Mouse (Mus musculus): ENCODE results near the gene Btd. TPM values are rescaled to one million over a fixed set of nuclear protein-coding genes. Genes with fewer than 3 reads are reported as not detected.
"Not testable (repeated sequence)": the region's sequence is repeated elsewhere in the genome, so short reads cannot be mapped to it uniquely, and the experiment has no call there.

The Btd gene
- 12.5 and 12.7 TPM in 2 replicates for polyA plus RNA-seq (2015; fragmentation: Nextera tagmentation; extraction: Ambion mirVana)

- H3K36me3 ChIP-seq (ENCODE audit: poor library complexity, severe bottlenecking) = no peaks in the 10 kb centered on the region
- peak within 1 kb of the TSS; percentile 65 for H3K4me3 ChIP-seq
- peak within 1 kb of the TSS; percentile 94 for H3K4me2 ChIP-seq
- H3K9ac ChIP-seq = peak within 1 kb of the TSS; percentile 71
- peak; percentile 98 for ATAC-seq
- peak within 1 kb of the TSS; percentile 59; the same call in 1 of the 2 replicates for H3K27ac ChIP-seq
- under 1% methylated on average over 30 of the region's 30 CpGs for WGBS
- no peaks in the 10 kb centered on the region for H3K9me3 ChIP-seq (replicated peaks)
- H3K4me1 ChIP-seq = peaks cover 16% of the 10 kb centered on the region
- H3K27me3 ChIP-seq = no peaks in the 10 kb centered on the region
Measured at GRCm38 (mm10) chr14:31640890-31641505, at the start of gene Btd, which contains the start of gene Hacl1. Gene Btd, plus strand, starts transcription at chr14:31641028. Gene Hacl1, minus strand, starts transcription at chr14:31641286.

DNA sequence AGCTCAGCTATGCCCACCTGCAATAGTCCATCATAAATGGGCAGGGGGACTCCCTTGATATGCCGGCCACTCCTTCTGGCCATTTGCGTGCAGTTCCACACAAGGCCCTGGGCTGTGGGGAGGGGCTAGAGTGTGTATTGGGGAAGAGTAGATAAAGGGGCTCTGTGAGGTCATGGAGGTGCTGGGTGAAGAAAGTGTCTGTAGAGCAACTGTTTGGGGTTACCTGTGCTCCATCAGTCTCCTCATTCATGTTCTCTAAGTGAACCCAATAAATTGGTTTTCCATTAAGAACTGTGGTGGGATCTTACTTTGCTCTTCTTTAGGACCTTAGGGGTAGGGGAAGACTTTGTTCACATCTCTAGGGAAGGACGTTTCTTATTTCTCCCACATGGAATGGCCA, 49.6 kb upstream of the Btd start, which contains the start of gene Colq:
Gene Colq, minus strand, starts transcription at position 101 of the 400 bp plus-strand sequence.
- Histone ChIP-seq H3K9ac (no peak within 1 kb of the TSS), H3K27me3 (no peaks in the 10 kb centered on the region), H3K4me3 (no peak within 1 kb of the TSS), H3K4me1 (no peaks in the 10 kb centered on the region), H3K27ac (no peak within 1 kb of the TSS), H3K36me3 (ENCODE audit: poor library complexity, severe bottlenecking) (no peaks in the 10 kb centered on the region), H3K9me3 (replicated peaks) (no peaks in the 10 kb centered on the region), H3K4me2 (no peak within 1 kb of the TSS)
- no peak for ATAC-seq
- WGBS = 92% methylated on average over 3 of the region's 3 CpGs

GRCm38 (mm10) chr14:31593036-31593435, 47.8 kb upstream of the Btd start:
- Histone ChIP-seq H3K36me3 (ENCODE audit: poor library complexity, severe bottlenecking) (no peaks in the 10 kb centered on the region), H3K9ac (no peak overlapping the region), H3K4me3 (no peak overlapping the region), H3K4me2 (no peak overlapping the region), H3K27me3 (no peaks in the 10 kb centered on the region), H3K27ac (no peak overlapping the region), H3K9me3 (replicated peaks) (no peaks in the 10 kb centered on the region), H3K4me1 (no peaks in the 10 kb centered on the region)
- ATAC-seq = no peak
- 89% methylated on average over 2 of the region's 2 CpGs for WGBS

DNA sequence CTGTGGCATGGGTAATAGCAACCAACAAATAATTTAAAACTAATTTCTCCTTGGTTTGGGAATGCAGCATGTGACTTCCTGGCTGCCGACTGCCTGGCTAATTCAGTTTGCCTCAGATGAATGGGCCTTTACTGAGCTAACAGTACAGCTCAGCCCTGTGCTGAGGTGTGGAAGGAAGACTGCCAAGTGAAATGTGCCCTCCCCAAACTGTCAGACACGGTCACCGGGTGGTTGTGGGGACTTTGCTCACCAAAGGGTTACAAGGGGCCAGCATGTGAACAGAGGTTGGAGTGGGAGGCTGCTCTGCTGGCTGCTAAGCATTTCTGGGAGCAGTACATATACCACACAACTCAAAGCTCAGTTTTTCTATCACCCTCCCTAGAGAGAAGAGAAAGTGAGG, 46.1 kb upstream of the Btd start:
- Histone ChIP-seq H3K9ac (no peak overlapping the region), H3K4me3 (no peak overlapping the region), H3K36me3 (ENCODE audit: poor library complexity, severe bottlenecking) (no peaks in the 10 kb centered on the region), H3K4me2 (no peak overlapping the region), H3K9me3 (replicated peaks) (no peaks in the 10 kb centered on the region), H3K4me1 (no peaks in the 10 kb centered on the region), H3K27me3 (no peaks in the 10 kb centered on the region), H3K27ac (no peak overlapping the region)
- ATAC-seq = no peak
- WGBS = 83% methylated on average over 3 of the region's 3 CpGs

DNA sequence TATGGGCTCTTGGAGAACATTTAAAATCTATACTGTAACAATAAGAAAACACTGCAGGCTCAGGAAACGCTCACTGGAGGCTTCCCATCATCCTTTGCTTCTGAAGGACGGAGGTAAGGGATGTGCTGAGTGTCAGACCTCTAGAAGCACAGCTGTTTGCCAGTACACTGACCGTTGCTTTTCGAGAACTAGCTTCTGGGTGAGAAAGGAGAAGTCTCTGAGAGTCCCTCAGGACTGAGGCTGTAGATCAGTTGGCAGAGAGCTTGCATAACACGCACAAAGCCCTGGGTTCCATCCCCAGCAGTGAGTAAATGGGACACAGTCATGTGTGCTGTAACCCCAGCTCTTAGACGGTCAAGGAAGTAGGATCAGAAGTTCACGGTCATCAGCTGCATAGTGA, 44.4 kb upstream of the Btd start:
- Histone ChIP-seq H3K4me1 (no peaks in the 10 kb centered on the region), H3K4me2 (no peak overlapping the region), H3K9me3 (replicated peaks) (no peaks in the 10 kb centered on the region), H3K4me3 (no peak overlapping the region), H3K36me3 (ENCODE audit: poor library complexity, severe bottlenecking) (no peaks in the 10 kb centered on the region), H3K27me3 (no peaks in the 10 kb centered on the region), H3K9ac (no peak overlapping the region), H3K27ac (no peak overlapping the region)
- no peak for ATAC-seq
- 83% methylated on average over 7 of the region's 7 CpGs for WGBS

- Histone ChIP-seq H3K4me1 (no peaks in the 10 kb centered on the region), H3K9me3 (replicated peaks) (no peaks in the 10 kb centered on the region), H3K9ac (no peak overlapping the region), H3K27me3 (no peaks in the 10 kb centered on the region), H3K36me3 (ENCODE audit: poor library complexity, severe bottlenecking) (no peaks in the 10 kb centered on the region), H3K4me3 (no peak overlapping the region), H3K4me2 (no peak overlapping the region), H3K27ac (no peak overlapping the region)
- ATAC-seq = no peak
- 92% methylated on average over 4 of the region's 4 CpGs for WGBS
Measured at GRCm38 (mm10) chr14:31597446-31597845, 43.4 kb upstream of the Btd start.

- ATAC-seq = no peak
- 95% methylated on average over 14 of the region's 14 CpGs for WGBS
- no peaks in the 10 kb centered on the region for H3K4me1 ChIP-seq
Measured at GRCm38 (mm10) chr14:31601908-31602615, 38.8 kb upstream of the Btd start.

DNA sequence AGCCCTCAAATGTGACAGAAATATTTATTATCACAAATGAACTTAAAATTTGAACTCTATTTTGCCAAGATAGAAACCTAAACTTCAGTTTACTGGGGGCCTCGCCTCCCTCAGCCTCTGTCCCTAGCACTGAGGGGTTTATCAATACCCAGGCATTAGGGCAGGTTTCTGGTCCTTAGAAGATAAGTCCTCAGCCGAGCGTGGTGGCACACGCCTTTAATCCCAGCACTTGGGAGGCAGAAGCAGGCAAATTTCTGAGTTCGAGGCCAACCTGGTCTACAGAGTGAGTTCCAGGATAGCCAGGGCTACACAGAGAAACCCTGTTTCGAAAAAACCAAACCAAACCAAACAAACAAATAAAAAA, 38.2 kb upstream of the Btd start:
- H3K4me2 ChIP-seq; H3K36me3 ChIP-seq (ENCODE audit: poor library complexity, severe bottlenecking); H3K27me3 ChIP-seq; H3K4me3 ChIP-seq; H3K27ac ChIP-seq; H3K4me1 ChIP-seq; H3K9me3 ChIP-seq (replicated peaks); ATAC-seq; H3K9ac ChIP-seq: not testable (repeated sequence)
- 90% methylated on average over 6 of the region's 6 CpGs for WGBS

More at GRCm38 (mm10) chr14:31601908-31602615, 38.8 kb upstream of the Btd start:
- Histone ChIP-seq H3K4me2 (no peak overlapping the region), H3K27ac (no peak overlapping the region), H3K27me3 (no peaks in the 10 kb centered on the region), H3K4me3 (no peak overlapping the region), H3K9me3 (replicated peaks) (no peaks in the 10 kb centered on the region), H3K36me3 (ENCODE audit: poor library complexity, severe bottlenecking) (no peaks in the 10 kb centered on the region), H3K9ac (no peak overlapping the region)

- no peaks in the 10 kb centered on the region for H3K9me3 ChIP-seq (replicated peaks)
- no peaks in the 10 kb centered on the region for H3K36me3 ChIP-seq (ENCODE audit: poor library complexity, severe bottlenecking)
- H3K27me3 ChIP-seq = no peaks in the 10 kb centered on the region
- no peak overlapping the region for H3K4me3 ChIP-seq
- 89% methylated on average over 5 of the region's 5 CpGs for WGBS
- no peak overlapping the region for H3K9ac ChIP-seq
- no peaks in the 10 kb centered on the region for H3K4me1 ChIP-seq
- no peak overlapping the region for H3K27ac ChIP-seq
- ATAC-seq = no peak
- H3K4me2 ChIP-seq = no peak overlapping the region
Measured at GRCm38 (mm10) chr14:31604916-31605315, 35.9 kb upstream of the Btd start.

DNA sequence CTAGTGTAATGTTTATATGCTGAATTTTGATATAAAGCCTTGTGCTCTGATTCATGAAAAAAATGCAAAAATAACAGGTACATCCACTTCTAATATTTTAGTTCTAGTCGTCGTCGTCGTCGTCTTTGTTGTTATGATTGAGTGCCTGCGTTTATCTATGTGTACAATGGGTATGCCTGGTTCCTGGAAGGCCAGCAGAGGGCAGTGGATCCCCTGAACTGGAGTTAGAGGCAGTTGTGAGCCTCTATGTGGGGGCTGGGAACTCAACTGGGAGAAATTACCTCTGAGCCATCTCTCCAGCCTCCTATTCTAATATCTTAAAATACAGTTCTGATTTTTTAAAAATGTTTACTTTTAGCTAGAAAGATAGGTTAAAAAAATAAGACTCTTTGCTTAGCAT, 35.3 kb upstream of the Btd start:
- ATAC-seq = no peak

DNA sequence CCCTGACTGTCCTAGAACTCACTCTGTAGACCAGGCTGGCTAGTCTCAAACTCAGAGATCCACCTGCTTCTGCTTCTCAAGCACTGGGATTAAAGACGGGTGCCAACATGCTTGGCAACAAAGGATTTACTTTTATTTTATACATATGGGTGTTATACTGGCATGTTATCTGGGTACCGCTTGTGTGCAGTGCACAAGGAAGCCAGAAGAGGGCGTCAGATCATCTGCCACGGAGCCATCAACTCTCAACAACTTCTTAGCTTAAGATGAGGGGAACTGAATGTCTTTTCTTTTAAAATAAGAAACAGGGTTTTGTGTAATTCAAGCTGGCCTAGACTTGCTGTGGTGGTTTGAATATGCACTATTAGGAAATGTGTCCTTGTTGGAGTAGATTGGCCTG, 28.8 kb upstream of the Btd start:
- Histone ChIP-seq H3K4me2 (no peak overlapping the region), H3K9ac (no peak overlapping the region), H3K27ac (no peak overlapping the region), H3K36me3 (ENCODE audit: poor library complexity, severe bottlenecking) (no peaks in the 10 kb centered on the region), H3K27me3 (no peaks in the 10 kb centered on the region), H3K4me3 (no peak overlapping the region), H3K4me1 (no peaks in the 10 kb centered on the region), H3K9me3 (replicated peaks) (no peaks in the 10 kb centered on the region)
- 61% methylated on average over 4 of the region's 4 CpGs for WGBS
- ATAC-seq = no peak

More for the DNA sequence above, 35.3 kb upstream of the Btd start:
- 58% methylated on average over 6 of the region's 6 CpGs for WGBS
- no peaks in the 10 kb centered on the region for H3K27me3 ChIP-seq
- H3K4me1 ChIP-seq = no peaks in the 10 kb centered on the region
- no peak overlapping the region for H3K27ac ChIP-seq
- no peaks in the 10 kb centered on the region for H3K9me3 ChIP-seq (replicated peaks)
- H3K9ac ChIP-seq = no peak overlapping the region
- no peaks in the 10 kb centered on the region for H3K36me3 ChIP-seq (ENCODE audit: poor library complexity, severe bottlenecking)
- no peak overlapping the region for H3K4me3 ChIP-seq
- no peak overlapping the region for H3K4me2 ChIP-seq

- Histone ChIP-seq H3K9ac (no peak overlapping the region), H3K27ac (no peak overlapping the region), H3K4me1 (no peaks in the 10 kb centered on the region), H3K4me2 (no peak overlapping the region), H3K36me3 (ENCODE audit: poor library complexity, severe bottlenecking) (no peaks in the 10 kb centered on the region), H3K9me3 (replicated peaks) (no peaks in the 10 kb centered on the region), H3K4me3 (no peak overlapping the region), H3K27me3 (no peaks in the 10 kb centered on the region)
- 82% methylated on average over 5 of the region's 5 CpGs for WGBS
- no peak for ATAC-seq
Measured at GRCm38 (mm10) chr14:31613671-31614070, 27.2 kb upstream of the Btd start.
